Mouse (Mus musculus): ENCODE data around the gene Grik3.

The Grik3 gene

DNA sequence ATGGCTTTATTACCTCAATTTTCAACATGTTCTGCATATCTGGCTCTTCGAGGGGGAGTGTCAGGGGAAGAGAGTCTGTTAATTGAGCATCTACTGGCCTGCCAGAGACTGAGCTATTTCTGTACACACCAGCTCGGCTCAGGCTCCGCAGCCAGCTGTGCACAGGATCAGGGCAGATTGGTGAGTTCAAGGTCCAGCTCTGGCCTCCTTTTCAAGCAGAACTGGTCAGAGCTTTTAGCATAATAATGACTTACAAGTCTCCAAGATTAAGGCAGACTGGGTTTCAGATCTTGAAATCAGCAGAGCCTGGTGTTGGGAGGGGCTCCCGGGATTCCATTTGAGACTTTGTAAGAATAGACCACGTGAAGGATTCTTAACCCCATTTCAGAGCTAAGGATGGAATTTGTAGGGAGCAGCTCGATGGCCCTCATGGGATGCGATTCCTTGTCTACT is 55.3 kb downstream of the Grik3 start:
- DNase-seq = no peak

DNA sequence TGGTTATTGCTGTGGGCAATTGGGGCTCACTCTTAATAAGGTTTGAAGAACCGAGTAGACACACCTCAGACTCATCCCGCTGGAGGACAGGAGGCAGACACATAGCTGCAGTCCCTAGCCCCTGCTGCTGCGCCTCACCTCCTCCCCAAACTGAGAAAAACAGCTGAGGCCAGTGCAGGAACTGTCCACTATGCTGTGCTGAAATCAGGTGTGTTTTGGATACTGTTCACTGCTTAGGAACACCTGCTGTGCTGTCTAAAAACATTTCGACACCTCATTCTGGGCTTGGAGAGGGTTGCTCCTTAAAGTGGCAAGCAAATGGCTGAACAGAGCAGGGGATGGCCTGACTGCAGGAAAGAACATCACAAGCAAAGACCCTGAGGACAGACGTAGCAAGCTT is 57.7 kb downstream of the Grik3 start:
- DNase-seq = no peak

DNA sequence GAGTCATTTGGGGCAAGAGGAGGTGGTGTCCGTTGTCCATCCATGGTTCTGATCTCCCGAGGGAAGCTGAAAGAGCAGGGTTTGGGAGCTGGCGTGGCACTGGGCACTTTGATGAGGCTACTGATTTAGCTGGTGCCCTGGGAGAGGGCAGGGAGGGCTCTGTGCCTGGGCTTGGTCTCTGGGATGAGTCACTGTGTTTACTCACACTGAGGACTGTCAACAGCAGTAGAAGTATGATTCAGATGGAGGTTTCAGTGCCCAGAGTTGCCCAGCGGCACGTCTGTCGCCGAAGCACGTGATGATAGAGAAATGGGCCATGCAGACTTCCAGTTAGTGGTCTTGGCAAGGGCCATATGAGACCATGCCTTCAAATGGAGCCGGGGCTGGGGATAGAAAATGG is 63.3 kb downstream of the Grik3 start:
- DNase-seq = no peak

DNA sequence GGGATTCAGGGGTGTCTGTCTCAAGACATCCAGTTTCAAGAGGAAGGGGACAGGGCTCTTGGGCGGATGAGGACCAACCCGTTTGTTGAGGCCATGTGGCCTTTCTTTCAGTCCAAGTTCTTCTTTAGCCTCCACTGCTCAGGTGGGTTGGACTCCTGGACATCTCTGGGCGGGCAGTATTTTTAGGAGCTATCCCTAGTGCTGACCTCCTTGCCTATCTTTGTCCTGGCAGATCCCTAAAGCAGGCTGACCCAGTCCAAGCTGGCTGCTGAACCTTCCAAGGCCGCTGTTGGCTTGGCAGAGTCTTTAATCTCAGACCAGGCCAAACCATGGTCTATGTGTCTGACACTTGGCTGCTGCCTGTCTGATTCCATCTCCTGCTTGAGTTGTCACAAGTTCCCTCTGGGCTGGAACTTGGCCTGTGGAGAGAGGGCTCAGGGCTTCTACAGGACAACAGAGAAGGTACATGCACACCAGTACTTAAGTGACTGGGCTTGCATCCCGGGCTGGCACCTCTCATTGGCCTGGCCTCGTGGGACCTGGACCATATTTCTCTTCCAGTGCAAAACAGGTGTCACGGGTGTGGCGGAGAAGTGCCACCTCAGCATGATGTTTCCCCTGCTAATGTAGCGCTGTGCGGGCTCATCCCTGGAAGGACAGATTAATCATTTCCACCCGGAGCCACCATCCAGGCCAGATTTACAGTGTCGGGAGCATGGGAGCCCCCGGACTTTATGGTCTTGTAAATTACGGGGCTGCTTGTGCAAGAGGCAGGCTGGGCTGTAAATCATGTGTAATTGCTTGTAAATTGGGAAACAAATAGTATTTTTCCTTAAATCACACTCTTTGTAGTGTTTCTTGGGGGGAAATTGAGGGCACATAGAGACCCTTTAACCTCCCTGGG is 66.2 kb downstream of the Grik3 start:
- DNase-seq = peak; percentile 8

DNA sequence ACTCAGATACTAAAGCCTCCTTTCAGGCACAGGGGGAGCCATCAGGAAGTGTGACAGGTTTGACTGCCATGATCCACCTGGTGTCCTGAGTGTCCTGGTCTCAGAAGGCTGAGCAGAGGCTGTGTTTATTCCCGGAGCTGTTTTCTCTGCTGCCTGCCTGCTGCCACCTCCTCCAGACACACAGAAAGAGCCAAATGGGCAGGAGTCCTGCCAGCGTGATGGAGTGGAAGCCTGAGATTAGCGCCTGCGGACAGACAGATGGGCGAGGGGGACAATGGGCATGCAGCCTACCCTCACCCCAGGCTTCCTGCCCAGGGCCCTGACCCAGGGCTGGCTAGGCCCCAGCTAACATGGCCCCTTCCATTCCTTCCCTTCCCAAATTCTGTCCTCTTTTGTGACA is 69.1 kb downstream of the Grik3 start:
- DNase-seq = no peak

DNA sequence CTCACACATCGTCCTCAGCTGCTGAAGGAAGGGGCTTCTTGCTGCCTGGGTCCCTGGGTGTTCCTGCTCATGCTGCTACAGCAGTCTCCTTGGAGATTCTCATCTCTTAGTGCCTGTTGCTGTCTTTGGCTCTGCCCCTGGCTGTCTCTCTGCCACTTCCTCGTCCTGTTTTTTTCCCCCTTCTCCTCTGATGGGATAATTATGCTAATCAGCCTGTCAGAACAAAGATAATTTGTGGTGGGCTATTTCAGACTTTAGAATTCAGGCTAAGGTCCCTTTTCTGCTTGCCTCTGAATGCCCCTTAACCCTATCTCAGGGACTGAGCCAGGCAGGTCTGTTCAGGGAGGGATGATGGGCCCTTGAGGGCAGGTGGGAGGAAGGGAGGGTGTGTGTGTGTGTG is 70.3 kb downstream of the Grik3 start:
- no peak for DNase-seq

DNA sequence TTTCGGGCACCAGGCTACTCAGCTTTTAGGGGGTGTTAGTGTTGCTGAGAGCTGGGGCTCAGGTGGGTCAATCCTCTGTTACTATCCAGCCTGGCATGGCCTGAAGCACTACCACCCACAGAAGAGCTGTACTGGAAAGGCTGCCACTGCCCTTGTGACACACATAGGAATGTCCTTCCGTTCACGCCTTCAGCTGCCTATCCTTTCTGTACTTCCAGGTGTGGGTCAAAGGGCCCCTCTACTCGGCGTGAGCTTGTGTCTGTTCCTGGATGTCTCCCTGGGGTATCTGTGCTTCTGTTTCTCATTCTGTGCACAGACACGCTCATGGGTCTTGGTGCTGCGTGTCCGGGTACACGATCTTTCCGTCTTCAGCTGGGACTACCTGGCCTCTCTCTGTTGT is 73.1 kb downstream of the Grik3 start:
- no peak for DNase-seq

DNA sequence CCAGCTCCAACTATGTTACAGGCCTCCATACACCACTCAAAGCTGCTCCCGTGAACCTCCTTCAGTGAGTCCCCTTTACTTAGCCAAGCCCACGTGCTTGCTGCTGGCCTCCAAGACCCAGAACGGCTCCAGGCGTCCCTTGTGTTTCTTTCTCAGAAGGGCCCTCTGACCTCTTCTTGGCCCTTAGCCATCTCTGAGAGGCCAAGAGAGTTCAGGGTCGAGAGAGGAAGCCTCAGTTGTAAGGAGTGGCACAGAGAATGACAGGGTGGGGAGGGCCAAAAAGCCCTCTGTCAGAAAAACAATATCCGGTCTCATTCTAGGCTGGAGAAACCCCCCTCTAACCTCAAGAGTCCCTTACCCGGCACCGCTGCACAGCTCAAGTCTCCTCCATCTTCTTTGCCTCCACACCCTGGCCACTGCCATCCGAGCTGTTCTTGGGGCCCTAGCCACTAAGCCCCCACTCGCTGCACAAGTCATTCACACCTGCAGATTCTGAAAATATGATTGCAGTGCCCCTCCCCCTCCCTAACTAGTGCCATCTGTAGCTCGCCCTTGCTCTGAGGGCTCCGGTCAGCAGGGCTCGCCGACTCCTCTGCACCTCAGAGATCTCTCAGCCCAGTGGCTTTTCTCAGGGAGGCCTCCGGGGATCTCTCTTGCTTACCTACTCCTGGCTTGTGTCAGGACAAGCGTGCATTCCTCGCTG is 73.7 kb downstream of the Grik3 start:
- peak; percentile 10 for DNase-seq

DNA sequence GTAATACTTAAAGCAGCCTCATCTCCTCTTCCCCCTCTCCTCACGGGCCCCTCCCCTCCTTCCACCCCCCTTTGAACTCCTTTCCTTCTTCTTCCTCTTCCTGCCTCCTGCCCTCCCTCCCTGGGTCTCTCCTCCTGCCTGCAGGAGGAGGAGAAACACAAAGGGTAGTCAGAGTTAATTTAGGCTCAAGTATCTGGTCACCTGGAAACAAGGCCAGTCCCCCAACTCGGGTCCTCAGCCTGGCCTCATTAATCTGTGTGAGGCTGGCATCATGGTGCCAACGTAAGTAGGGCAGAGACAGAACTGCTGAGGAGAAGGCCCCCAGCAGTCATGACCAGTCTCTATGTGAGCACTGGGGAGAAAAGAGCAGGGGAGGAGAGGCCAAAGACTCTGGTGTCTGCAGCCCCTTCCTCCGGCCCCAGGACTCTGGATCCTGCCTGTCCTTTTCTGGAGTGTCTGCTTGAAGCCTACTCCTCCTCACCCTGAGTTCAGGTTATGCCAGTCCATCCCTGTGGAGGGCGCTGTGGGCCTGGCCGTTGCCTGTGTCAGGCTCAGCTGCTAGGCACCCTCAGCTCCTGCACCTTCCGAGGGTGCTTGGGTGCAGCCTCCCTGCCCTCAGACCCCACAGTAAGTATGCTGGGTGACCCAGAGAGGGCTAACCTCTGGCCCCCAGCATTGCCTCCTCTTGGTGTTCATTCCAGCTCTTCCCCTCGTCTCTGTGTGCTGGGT is 75.4 kb downstream of the Grik3 start:
- no peak for DNase-seq

DNA sequence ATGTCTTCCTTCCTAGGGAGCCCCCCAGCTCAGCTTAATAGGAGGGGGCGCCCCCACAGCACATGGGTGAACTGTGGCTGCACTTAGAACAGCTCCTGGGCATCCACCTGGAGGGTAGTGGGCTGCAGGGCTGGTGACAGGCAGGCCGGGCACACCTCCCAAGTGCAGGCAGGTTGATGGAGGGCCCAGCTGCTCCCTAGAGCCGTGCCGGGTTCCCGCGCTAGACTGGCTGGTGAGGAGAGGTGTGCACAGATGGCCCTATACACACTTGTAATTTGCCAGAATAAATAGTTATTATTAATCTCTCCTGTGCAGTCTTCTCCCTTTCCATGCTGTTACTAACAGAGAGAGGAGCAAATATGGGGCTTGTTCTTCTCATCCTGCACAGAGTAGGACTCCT is 77.7 kb downstream of the Grik3 start:
- no peak for DNase-seq

DNA sequence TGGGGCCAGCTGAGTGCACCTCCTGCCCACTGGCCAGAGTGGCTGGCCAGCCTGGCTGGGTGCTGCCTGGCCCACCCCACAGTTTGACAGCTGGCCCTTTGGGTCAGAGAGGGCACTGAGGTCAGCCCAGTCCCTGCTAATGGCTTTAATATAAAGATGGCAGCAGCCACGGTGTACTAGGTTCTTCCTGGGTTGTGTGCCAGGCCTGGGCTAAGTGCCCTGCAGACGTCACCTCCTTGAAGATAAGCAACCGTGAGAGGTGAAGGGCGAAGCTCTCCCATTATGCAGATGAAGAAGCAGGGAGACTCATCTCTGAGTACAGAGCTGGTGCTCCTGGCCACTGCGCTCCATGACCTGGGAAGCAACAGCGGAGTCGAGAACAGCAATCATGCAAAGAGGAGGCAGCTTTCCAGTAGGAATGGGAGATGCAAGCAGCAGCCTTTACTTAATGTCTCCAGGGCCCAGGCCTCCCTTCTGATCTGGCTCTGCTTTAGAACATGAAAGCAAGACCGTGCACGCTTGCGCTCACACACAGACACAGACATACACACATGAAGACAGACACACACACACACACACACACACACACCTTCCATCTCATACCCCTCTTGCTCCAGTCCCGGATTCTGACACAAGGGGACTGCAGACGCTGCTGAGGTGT is 81.3 kb downstream of the Grik3 start:
- DNase-seq = no peak

DNA sequence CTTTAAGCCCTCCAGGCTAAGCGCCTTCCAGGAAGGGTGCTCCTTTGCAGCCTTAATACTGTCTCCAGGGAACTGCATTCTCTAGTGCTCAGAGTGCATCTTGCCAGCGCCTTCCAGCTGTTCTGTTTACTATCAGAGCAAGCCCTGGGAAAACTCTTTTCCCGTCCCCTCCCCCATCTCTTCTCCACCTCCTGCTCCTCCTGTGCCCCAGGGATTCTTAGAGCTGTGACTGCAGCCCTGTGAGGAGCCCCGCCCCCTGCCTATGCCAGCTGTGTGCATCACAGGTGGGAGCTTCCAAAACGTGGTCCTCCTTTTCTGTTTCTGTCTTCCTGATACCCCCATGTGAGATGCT is 81.8 kb downstream of the Grik3 start:
- no peak for DNase-seq

DNA sequence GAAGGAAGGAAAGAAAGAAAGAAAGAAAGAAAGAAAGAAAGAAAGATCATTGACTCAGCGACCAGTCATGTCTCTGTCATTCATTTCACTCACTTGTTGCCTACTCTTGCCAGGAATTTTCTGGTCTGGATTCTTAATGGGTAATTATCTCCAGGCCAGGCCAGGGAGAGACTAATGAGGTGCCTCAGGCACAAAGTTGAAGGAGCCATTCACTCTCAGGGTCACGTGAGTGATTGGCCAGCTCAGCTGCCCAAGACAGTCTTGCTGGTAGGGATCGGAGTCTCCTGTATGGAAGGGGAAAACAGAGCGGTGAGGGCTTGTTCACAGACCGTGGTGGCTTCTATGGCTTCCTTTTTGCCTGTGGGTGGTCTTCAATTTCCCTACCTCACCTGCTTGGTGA is 82.5 kb downstream of the Grik3 start:
- DNase-seq = peak; percentile 6

DNA sequence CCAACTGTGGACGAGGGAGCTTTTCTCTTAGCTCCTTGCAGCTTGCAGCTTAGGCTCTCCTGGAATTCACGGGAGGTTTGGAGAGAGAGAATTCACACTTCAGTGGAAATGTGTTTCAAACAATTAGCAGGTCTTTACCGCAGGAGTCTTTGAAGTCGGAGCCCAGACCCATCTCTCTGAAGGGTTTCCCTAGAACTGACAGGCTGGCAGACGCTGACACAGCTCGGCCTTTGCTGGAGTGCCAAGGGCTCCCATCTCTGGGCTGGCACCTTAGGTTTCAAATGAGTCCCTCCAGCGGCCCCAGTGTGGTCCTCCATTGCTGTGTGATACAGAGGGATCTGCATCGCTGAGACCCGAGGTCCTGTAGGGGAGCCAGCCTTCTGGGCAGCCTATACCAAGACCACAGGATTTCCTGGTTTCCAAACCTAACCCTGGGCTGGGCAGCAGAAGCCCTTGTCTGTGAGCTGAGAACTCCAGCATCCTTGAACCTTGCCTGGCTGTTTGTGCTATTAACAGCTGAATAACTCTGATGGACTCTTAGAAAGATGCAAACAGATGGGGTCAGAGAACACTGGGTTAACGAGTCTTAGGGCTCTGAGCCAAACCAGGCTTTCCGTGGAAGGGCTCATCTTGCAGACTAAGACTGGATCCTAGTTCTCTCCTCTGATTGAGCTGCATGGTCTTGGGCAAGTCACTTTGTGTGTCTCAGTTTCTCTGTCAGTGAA is 83.6 kb downstream of the Grik3 start:
- DNase-seq = peak; percentile 49

DNA sequence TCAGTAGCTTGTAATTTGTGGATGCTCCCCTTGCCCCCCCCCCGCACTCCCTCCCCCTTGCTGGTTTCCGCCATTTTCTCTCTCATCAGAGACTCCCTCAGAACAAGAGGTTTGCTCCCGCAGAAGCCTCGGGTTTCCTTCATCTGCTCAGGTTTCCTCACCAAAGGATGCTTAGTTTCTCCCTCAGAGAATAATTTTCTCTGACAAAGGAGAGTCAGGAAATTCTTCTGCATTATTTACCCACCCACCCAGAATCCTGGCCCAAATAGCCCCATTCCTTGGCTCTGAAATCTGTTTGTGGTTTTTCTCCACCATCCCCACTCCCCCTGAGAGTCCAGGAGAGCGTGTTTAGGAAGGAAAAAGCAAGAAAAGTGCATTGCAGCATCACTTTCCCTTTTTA is 89.8 kb downstream of the Grik3 start:
- no peak for DNase-seq

DNA sequence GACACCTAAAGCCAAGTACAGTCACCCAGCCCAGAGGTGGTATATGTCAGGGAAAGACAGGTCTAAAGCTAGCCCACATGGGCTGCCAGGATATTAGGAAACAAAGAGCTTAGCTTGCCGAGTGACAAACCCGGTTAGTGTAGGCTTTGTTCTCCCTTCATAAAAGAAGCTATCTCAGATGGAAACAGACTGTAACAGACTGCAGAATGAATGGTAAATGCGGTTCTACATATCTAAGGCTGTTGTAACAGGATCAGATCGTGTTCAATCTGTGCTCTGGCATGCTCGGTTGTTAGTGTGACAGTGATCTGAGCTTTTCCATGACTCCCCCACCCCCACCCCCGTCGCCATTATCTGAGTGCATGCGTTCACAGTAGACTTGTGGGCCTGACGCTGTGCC is 92.8 kb downstream of the Grik3 start:
- no peak for DNase-seq

DNA sequence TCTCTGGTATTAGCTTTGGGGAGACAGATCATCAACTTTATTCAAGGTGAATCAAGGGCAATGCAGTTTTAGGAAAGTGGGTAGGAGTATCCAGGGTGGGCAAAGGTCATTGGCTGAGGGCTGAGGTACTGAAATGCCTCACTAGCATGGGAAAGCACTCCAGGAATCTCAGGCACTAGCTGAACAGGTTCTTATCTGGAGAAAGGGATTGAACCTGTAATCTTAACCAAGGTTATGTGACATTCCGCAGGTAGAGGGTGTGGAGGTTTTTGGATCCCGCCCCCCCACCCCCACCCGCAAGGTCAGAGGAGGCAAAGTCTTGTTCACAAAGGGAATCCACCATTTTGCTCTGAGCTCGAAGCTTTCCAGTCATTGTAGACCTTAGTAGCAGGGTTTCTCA is 93.4 kb downstream of the Grik3 start:
- DNase-seq = no peak

DNA sequence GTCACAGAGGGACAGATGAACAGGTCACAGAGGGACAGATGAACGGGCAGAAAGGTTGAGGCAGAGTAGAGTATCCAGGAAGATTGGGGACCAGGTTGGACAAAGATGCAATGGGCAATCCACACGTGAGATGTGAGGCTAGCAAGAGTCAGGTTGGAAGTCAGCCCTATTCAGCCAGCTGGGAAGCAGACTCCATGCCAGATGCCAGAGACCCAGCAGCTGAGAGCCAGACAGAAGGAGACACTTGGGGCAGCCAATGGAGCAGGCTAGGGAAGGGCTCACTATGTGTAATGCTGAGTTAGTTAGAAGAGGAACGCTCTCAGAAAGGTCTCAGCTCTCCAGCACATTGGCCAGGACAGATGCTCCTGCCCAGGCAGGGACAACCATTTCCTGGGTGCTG is 94.2 kb downstream of the Grik3 start:
- no peak for DNase-seq

DNA sequence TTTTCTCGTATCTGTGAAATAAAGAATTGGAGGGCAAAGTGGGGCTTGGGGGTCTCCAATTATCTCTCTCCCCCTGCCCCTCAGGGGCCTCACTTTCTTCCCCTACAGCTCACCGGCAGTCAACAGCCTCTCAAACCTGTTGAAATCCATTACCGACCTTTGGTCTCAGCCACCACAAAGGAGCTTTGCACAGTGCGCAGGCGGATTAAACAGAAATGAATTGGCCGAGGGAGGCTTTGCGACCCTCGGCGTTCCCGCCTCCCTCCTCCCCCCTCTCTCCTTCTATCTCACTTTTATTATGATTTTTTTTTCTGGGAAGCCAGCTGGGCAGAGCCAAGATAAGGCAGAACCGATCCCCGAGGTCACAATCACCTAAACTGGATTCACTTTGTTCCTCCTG is 97.1 kb downstream of the Grik3 start:
- DNase-seq = no peak

DNA sequence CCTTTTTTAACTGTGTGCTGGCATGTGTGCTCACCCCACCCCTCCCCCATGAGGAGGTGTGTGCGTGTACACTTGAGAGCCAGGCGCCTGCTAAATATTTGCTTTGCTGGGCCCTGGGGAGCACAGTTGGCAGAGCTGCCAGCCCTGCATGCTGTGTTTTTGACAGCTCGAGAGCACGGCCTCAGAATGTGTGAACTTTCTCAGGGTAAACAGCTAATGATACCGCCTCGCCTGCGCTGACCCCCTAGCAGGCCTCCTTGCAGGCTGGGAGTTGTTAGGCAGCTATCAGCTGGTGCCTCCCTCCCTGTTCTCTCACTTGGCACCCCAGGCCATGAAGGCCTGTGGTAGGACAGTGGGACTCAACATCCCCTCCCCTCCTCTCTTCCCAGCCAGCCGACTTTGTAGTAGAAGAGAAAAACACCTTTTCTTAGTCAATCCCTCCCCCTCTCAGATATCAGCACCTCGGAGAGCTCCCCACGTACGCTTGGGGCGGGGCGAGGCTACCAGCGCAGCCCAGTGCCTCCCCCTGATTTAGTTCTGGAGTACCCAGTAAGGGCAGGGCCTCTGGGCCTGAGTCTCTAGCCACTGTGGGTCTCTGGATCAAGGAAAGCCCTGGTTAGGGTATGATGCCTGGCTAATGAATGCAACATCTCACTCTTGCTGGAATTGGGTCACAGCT is 99.9 kb downstream of the Grik3 start:
- DNase-seq = no peak

DNA sequence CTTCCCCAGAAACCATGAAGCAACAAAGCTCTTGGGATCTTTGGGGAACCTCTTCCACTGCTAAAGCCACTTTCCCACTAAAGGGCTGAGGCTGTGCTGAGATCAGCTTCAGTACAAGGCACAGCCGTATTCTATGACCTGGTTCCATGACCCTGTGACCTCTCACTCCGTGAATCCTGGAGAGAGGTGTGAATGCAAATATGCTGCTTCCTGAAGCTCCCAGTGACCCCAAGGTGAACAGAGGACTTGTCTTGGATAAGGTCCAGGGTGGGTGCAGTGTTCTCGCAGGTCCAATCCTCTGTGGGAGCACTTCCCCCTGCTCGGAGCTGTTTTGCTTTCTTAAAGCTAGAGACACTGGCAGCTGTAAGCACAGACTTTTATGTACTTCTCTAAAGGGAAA is 102.2 kb downstream of the Grik3 start:
- DNase-seq = no peak

DNA sequence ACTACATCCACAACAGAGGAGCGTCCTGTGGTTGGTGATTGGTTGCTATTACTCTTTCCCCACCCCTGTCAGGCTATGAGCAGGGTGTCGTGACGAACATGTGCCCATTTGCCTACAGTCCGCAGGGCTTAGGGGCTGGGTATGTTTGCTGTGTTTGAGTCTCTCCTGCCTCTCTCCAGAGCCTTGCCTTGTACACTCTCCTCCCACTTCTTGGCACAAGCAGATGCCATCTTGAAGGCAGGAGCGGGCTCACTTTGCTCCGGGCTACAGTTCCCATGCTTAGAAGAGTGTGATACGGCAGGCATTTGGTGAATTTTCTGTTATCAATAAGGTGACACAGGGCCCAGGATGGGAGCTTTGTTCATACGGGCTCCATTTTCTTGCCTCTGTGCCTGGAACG is 104.5 kb downstream of the Grik3 start:
- DNase-seq = no peak
